Comparison of ENCODE assay signal across 11 mouse cellular contexts in genomic region chr14:47000096-47000736, GRCm38 (mm10).
DNase-seq lines count a peak whose midpoint lies in the region; ATAC-seq and TF ChIP-seq lines count a peak whose summit lies in the region.
"Had no signal": no experiment of that assay in that cellular context is flagged by ENCODE, and none has a peak within 500 bp of the region (broad histone marks: within the 10 kb centered on the region; RNA-seq: fewer than 3 reads in every experiment).

No protein-coding gene starts in this region.

- no peak for TF ChIP-seq CTCF in liver, adult 2 months (IDR thresholded peaks at IDR 0.05; ENCODE audit: low read depth, low read length)

- 50% methylated on average over 10 of the region's 11 CpGs for WGBS in liver, adult 2 months
- 72% methylated on average over 11 of the region's 11 CpGs for WGBS in liver, embryonic 11.5 days

- no peak overlapping the region; the same call in 1 of the 2 replicates for H3K9ac ChIP-seq in liver, adult 2 months (ENCODE audit: low read depth, low read length)
- H3K9ac ChIP-seq in liver, embryonic 11.5 days (ENCODE audit: low read depth, low read length), result no peak overlapping the region
- H3K9ac ChIP-seq: neural tube, embryonic 13.5 days had no signal

- TF ChIP-seq POLR2A in liver, adult 2 months (IDR thresholded peaks at IDR 0.05; ENCODE audit: extremely low read depth, insufficient read depth, low read length), result no peak

- H3K4me1 ChIP-seq in liver, adult 2 months (ENCODE audit: control insufficient read depth, insufficient read depth, low read length), result no peaks in the 10 kb centered on the region
- no peaks in the 10 kb centered on the region for H3K4me1 ChIP-seq in liver, embryonic 11.5 days (replicated peaks; ENCODE audit: control insufficient read depth, insufficient read depth, low read length)

- H3K4me2 ChIP-seq in liver, embryonic 11.5 days, result no peak overlapping the region
- H3K4me2 ChIP-seq: neural tube, embryonic 13.5 days had no signal

- H3K9me3 ChIP-seq in liver, embryonic 11.5 days (ENCODE audit: control insufficient read depth, low read length), result no peaks in the 10 kb centered on the region
- H3K9me3 ChIP-seq: embryonic facial prominence, embryonic 10.5 days; midbrain, embryonic 10.5 days; neural tube, embryonic 13.5 days had no signal

- H3K36me3 ChIP-seq in liver, adult 2 months (ENCODE audit: control insufficient read depth, insufficient read depth, low read length), result no peaks in the 10 kb centered on the region
- no peaks in the 10 kb centered on the region for H3K36me3 ChIP-seq in liver, embryonic 11.5 days (ENCODE audit: control insufficient read depth, insufficient read depth, low read length)
- H3K36me3 ChIP-seq: embryonic facial prominence, embryonic 10.5 days; midbrain, embryonic 10.5 days; neural tube, embryonic 13.5 days had no signal

- DNase-seq in gastrocnemius, postnatal 25 days, result peak; percentile 30
- no peak for DNase-seq in gastrocnemius, postnatal 4 days (ENCODE audit: low spot score in 2 of 2)
- DNase-seq in liver, adult 2 months (ENCODE audit: extremely low read depth, low read depth, low spot score), result peak; percentile 46
- no peak for DNase-seq in liver, embryonic 11.5 days (ENCODE audit: low spot score)
- DNase-seq in kidney, postnatal 25 days, result peak; percentile 55 to 63
- no peak for DNase-seq in right cerebral cortex, postnatal 25 days

- no peak overlapping the region for H3K4me3 ChIP-seq in liver, adult 2 months (ENCODE audit: insufficient read depth, low read depth, low read length)
- no peak overlapping the region for H3K4me3 ChIP-seq in liver, embryonic 11.5 days (ENCODE audit: low read depth, low read length)
- H3K4me3 ChIP-seq: embryonic facial prominence, embryonic 10.5 days; midbrain, embryonic 10.5 days; neural tube, embryonic 13.5 days had no signal

- no peaks in the 10 kb centered on the region for H3K27me3 ChIP-seq in liver, adult 2 months (ENCODE audit: control insufficient read depth, insufficient read depth, low read length)
- H3K27me3 ChIP-seq in liver, embryonic 11.5 days (replicated peaks; ENCODE audit: control insufficient read depth, insufficient read depth, low read length), result no peaks in the 10 kb centered on the region
- H3K27me3 ChIP-seq: neural tube, embryonic 13.5 days had no signal

- no peak for ATAC-seq in liver, embryonic 11.5 days (replicated peaks; ENCODE audit: low FRiP score)
- peak; percentile 27; the same call in 1 of the 2 replicates for ATAC-seq in common myeloid progenitor, adult 5-6 weeks (replicated peaks; ENCODE audit: low read depth, poor library complexity, severe bottlenecking)
- no peak for ATAC-seq in megakaryocyte, adult 5-6 weeks (ENCODE audit: poor library complexity, severe bottlenecking)

- peak overlapping the region; percentile 48; the same call in 1 of the 2 replicates for H3K27ac ChIP-seq in liver, adult 2 months (replicated peaks; ENCODE audit: insufficient read depth, low read depth, low read length)
- no peak overlapping the region for H3K27ac ChIP-seq in liver, embryonic 11.5 days (ENCODE audit: low read depth, low read length)
- H3K27ac ChIP-seq: embryonic facial prominence, embryonic 10.5 days; midbrain, embryonic 10.5 days; neural tube, embryonic 13.5 days had no signal

- H3K79me2 ChIP-seq in liver, adult 2 months (ENCODE audit: control insufficient read depth, insufficient read depth, low read length), result no peaks in the 10 kb centered on the region; the same call in 1 of the 2 replicates

Comparison
In these comparisons a context has a peak if more than half of its experiments do, and no peak if none do; other contexts are left out.
1. DNase-seq: peak in gastrocnemius, postnatal 25 days (single experiment), liver, adult 2 months (single experiment) and kidney, postnatal 25 days (2 of 2); none in gastrocnemius, postnatal 4 days (0 of 2), liver, embryonic 11.5 days (single experiment) and right cerebral cortex, postnatal 25 days (single experiment).